Mouse (Mus musculus): ENCODE results near the gene Itga11.
A peak's percentile ranks its signal among the peaks of the same experiment; 100 is the strongest.
"Not testable (repeated sequence)": the region's sequence is repeated elsewhere in the genome, so short reads cannot be mapped to it uniquely, and the experiment has no call there.

Itga11 gene

DNA sequence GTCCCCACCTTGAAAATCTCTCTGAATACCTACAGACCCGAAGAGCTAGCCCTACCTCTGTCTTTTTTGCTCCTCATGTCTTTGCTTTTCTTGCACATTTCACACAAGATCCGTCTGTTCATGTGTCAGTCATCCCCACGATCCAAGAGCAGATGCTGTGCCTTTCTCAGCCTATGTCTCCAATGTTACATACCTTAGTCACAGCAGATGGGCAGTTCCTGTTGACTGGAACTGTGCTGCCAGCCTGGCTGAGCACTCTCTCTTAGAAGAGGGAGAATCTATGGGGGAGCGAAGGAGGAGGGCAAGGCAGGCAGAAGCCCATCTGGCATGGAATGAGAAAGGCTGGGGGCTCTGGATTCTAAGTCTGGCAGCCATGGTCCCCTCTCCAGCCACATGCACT lies 87.7 kb downstream of the Itga11 start:
- no peak for DNase-seq (ENCODE audit: low spot score in 2 of 2)

DNA sequence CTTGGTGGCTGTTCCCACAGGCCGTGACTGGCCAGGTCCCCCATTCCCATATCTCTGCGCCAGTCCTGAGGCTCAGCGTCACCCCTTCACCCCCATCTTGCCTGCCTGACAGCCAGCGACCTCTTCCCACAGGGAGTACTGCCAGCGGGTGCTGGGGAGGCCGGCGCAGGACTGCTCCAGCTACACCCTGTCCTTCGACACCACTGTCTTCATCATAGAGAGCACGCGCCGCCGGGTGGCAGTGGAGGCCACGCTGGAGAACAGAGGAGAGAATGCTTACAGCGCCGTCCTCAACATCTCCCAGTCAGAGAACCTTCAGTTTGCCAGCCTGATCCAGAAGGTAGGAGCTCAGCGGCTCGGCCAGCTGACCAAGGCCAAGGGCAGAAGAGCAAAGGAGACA lies 89.8 kb downstream of the Itga11 start:
- DNase-seq (ENCODE audit: low spot score in 2 of 2) = no peak

- no peak for DNase-seq (ENCODE audit: low spot score in 2 of 2)
Observed at GRCm38 (mm10) chr9:62768361-62768760, 90.7 kb downstream of the Itga11 start.

GRCm38 (mm10) chr9:62772746-62773145 lies 95.1 kb downstream of the Itga11 start:
- no peak for DNase-seq (ENCODE audit: low spot score in 2 of 2)

DNA sequence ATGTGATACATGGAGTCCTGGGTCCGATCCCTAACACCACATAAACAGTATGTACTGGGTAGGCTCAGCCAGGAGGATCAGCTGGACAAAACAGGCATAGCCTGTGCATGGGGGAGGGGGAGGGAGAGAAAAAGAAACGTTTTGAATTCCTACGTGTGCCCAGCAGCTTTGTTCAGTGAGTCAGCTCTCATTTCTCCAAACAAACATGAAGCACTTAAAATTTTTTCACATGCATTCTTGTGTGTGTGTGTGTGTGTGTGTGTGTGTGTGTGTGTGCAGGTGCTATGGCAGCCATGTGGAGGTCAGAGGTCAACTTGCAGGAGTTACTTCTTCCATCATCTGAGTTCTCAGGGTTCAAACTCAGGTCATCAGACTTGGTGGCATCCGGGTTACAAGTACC lies 97.8 kb downstream of the Itga11 start:
- DNase-seq (ENCODE audit: low spot score in 2 of 2) = no peak

- DNase-seq (ENCODE audit: low spot score in 2 of 2) = peak; percentile 23 to 39
Observed at GRCm38 (mm10) chr9:62777461-62777860, 99.8 kb downstream of the Itga11 start.

GRCm38 (mm10) chr9:62778721-62779120 lies 101.1 kb downstream of the Itga11 start:
- DNase-seq (ENCODE audit: low spot score in 2 of 2) = no peak

- no peak for DNase-seq (ENCODE audit: low spot score in 2 of 2)
Observed at GRCm38 (mm10) chr9:62781965-62782364, 104.3 kb downstream of the Itga11 start.

GRCm38 (mm10) chr9:62782976-62783781 lies 105.6 kb downstream of the Itga11 start:
- no peak for DNase-seq (ENCODE audit: low spot score in 2 of 2)

DNA sequence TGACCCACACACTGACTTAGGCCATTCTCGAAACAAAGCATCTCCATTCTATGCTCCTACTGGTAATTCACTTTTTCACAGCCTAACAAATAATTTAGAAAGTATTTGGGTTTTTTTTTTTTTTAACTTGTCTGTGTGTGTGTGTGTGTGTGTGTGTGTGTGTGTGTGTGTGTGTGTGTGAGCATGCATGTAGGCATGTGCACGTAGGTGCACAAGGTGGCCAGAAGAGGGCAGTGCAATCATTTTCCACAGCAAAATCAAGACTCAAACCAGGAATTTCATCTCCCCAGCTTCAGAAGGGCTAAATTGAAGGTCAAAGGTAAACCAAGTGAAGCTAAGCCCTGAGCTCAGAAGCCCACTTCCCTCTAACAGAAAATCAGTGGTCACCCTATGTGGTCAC lies 106.6 kb downstream of the Itga11 start:
- DNase-seq (ENCODE audit: low spot score in 2 of 2) = no peak

DNA sequence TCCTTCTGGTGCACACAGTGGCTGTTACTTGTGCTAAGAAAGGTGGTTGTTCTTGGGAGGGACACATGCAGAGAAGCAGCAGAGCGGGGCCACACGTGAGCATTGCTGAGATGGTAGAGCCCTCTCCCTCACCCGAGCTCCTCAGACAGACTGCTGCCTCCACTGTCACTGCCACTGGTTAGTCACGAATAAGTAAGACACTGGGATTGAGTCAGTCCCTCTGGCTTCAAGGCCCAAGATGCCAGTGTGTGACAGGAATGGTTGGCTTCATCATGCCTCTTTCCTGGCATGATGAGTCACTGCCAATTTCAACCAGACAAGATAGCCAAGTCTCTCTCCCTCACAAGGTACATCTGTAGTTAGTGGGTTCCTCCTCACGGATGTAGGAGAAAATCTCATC lies 109.1 kb downstream of the Itga11 start:
- DNase-seq (ENCODE audit: low spot score in 2 of 2) = no peak

DNA sequence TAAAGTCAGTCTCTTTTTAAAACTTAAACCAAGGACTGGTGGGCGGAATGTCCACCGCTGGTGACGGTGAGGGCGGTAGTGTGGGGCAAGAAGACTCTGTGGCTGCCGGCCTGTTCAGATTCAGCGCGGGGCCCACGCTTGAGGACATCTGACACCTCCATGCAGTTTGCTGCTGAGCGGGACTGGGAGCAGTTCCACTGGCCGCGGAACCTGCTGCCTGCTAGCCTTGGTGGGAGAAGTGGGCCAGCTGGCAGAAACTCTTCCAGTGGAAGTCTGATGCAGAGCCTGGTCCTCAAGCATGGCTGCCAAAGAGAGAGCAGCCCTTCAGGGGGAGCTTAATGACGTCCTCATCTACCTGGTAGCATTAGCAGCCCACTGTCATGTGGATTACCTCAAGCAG lies 112.2 kb downstream of the Itga11 start:
- no peak for DNase-seq (ENCODE audit: low spot score in 2 of 2)

DNA sequence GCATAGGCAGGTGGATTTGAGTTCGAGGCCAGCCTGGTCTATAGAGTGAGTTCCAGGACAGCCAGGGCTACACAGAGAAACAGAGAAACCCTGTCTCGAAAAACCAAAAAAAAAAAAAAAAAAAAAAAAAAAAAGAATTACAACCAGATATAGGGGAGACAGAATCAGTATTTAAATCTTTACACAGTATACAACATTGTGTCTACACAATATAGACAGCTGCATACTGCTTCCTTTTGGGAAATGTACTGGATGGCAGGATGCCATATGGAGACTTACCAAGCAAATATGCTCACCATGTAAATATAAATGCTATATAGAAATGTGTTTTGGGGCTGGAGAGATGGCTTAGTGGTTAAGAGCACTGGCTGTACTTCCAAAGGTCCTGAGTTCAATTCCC lies 121.6 kb downstream of the Itga11 start:
- DNase-seq (ENCODE audit: low spot score in 2 of 2) = not testable (repeated sequence)

GRCm38 (mm10) chr9:62810095-62810494 lies 132.5 kb downstream of the Itga11 start:
- DNase-seq (ENCODE audit: low spot score in 2 of 2) = no peak

DNA sequence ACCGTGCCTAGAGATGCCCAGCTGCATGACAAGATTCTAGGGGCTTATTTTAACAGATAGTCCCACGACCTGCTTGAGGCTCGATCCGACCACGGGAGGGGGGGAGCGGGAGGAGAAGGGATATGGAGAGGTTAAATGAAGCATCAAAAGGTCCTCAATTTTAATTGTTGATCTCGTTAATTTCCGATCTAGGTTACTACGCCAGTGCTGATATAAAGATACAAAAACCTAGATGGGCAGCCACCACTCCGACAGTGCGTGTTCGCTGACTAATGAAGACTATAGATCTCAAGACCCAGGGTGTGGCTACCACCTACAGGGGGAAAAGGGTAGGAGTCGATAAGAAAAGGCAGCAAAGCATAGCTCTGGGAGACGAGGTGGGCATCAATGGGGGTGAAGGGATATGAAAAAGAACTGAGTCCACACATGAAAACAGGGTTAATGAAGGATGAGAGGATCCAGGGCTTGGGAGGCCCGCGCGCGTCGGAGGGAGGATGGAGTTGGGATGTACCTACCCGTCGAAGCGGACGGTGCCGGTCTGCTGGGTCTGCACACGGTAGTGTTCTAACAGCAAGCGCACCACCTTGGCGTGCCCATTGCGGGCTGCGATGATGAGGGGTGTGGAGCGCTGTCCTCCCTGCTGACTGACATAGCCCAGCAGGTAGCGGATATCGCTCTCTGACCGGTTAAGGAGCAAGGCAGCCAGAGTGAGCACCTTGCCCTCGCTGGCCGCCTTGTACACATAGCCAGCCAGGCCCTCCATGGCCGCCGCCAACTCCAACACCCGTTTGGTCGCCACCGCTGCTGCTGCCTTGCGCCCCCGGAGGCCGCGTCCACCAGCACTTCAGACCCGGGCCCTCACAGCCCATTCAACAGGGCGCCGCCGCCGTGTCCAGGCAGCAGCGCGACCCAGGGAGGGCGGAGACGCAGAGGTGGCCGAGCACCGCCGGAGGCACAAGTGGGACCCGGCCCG lies 133.2 kb downstream of the Itga11 start:
- peak in 1 of 2 experiments; percentile 33 for DNase-seq (ENCODE audit: low spot score in 2 of 2)

- peak; percentile 82 to 94 for DNase-seq (ENCODE audit: low spot score in 2 of 2)
Observed at GRCm38 (mm10) chr9:62811516-62812121, 134.0 kb downstream of the Itga11 start, which contains the start of gene Fem1b. Gene Fem1b, minus strand, starts transcription at chr9:62811934.

- no peak for DNase-seq (ENCODE audit: low spot score in 2 of 2)
Observed at GRCm38 (mm10) chr9:62812216-62813049, 134.8 kb downstream of the Itga11 start.

DNA sequence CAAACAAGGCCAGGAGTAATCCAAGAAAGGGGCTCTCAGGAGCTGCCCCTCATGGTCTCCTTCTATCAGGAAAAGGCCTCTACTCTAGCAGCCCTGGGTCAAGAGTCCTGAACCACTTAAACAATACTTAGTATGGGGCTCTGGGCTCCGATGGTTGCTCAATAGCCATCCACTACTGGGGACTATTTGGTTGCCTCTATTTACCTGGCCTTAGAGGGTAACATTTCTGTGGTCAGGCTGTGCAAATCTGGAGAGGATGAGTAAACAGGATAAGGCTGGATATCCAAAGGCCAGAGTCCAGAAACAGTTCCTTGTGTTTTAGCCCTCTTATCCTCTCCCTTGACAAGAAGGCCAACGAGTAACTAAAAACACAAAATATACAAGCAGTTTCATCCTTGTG lies 137.1 kb downstream of the Itga11 start:
- DNase-seq (ENCODE audit: low spot score in 2 of 2) = no peak

GRCm38 (mm10) chr9:62816323-62817098 lies 138.9 kb downstream of the Itga11 start:
- DNase-seq (ENCODE audit: low spot score in 2 of 2) = no peak

DNA sequence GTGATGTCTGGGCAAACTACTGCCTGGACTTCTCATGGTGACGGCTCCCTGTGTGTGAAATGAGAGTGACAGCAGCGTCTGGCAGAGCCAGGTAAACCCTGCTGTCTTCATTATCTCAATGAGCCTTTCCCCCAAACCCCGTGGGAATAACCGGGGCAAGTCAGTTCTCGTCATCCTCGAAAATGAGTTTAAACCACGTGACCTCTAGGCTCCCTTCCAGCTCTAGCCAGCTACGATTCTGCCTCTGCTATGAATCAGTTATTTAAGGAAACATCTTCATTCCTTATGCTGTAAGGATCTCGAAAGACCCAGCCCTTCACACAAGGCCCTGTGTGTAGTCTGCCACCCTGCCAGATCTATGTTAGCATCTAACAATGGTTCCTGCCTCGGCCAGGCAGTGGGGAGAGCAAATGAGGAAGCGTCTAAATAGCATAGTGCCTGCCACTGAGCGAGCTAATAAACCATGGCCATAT lies 139.5 kb downstream of the Itga11 start:
- DNase-seq (ENCODE audit: low spot score in 2 of 2) = peak; percentile 40 to 54
